Mouse (Mus musculus) left cerebral cortex, adult 18-20 months (tissue): Measurements from ENCODE around the gene Krtap5-5. TPM values are rescaled to one million over a fixed set of nuclear protein-coding genes. Genes with fewer than 3 reads are reported as not detected.

ENCODE experiments used
- total RNA-seq, 2 experiments: library from RNA; stranded (reverse); gene quantifications; 2 replicates each; pipeline ENCODE4 v1.2.3; 2021

Krtap5-5 gene
- total RNA-seq, 2 experiments from 2014 or later: not detected

Other genes with a start within 250 kb of the Krtap5-5 start
- gene Mob2, start 168.9 kb downstream of the Krtap5-5 start, total RNA-seq: 10 to 100 TPM; 37.7 to 39.1 TPM
- gene Dusp8, start 134.1 kb downstream of the Krtap5-5 start, total RNA-seq: 100 to 1,000 TPM; 150 to 154 TPM
- not detected for gene Gm45618, start 109.2 kb downstream of the Krtap5-5 start, total RNA-seq
- not detected for gene Gm39115, start 93.9 kb downstream of the Krtap5-5 start, total RNA-seq
- not detected for gene Gm45337, start 85.4 kb downstream of the Krtap5-5 start, total RNA-seq
- not detected for gene Gm29735, start 72.9 kb downstream of the Krtap5-5 start, total RNA-seq
- gene Gm4553, start 64.2 kb downstream of the Krtap5-5 start, total RNA-seq: not detected
- gene Krtap5-2, start 54.0 kb downstream of the Krtap5-5 start, total RNA-seq: not detected
- not detected for gene Gm10153, start 39.6 kb downstream of the Krtap5-5 start, total RNA-seq
- gene Krtap5-3, start 28.6 kb downstream of the Krtap5-5 start, total RNA-seq: not detected
- not detected for gene Gm7579, start 18.1 kb downstream of the Krtap5-5 start, total RNA-seq
- not detected for gene Gm40460, start 11.1 kb upstream of the Krtap5-5 start, total RNA-seq
- gene Gm2431, start 28.4 kb upstream of the Krtap5-5 start, total RNA-seq: not detected
- not detected for gene Gm4559, start 44.4 kb upstream of the Krtap5-5 start, total RNA-seq
- not detected for gene Krtap5-1, start 67.1 kb upstream of the Krtap5-5 start, total RNA-seq
- gene Krtap5-4, start 73.6 kb upstream of the Krtap5-5 start, total RNA-seq: not detected
- gene Ifitm10, start 143.8 kb upstream of the Krtap5-5 start, total RNA-seq: 10 to 100 TPM; 35.2 to 38.2 TPM
- 1 to 10 TPM in 1 of 2 experiments, not detected in 1; 6.0 TPM for gene Gm49369, start 152.7 kb upstream of the Krtap5-5 start, total RNA-seq
- 100 to 1,000 TPM; 307 to 342 TPM for gene Ctsd, start 158.1 kb upstream of the Krtap5-5 start, total RNA-seq
- not detected for gene Syt8, start 204.9 kb upstream of the Krtap5-5 start, total RNA-seq
- gene Tnni2, start 211.8 kb upstream of the Krtap5-5 start, total RNA-seq: under 1 TPM in 1 of 2 experiments, not detected in 1; 0.44 TPM
- 1 to 10 TPM; 4.2 to 5.7 TPM for gene Lsp1, start 230.8 kb upstream of the Krtap5-5 start, total RNA-seq